Mouse (Mus musculus): ENCODE results near the gene BC025920. TPM values are rescaled to one million over a fixed set of nuclear protein-coding genes. Genes with fewer than 3 reads are reported as not detected.
"Not testable (repeated sequence)": the region's sequence is repeated elsewhere in the genome, so short reads cannot be mapped to it uniquely, and the experiment has no call there.

BC025920 gene
- polyA plus RNA-seq, 1 experiment = 0.58 TPM

- Histone ChIP-seq H3K4me3 (ENCODE audit: low read depth, low read length) (peak overlapping the region; percentile 85), H3K27me3 (ENCODE audit: control insufficient read depth, insufficient read depth, low read length) (no peaks in the 10 kb centered on the region), H3K4me1 (ENCODE audit: control insufficient read depth, insufficient read depth, insufficient read length, low read length) (peaks cover 9% of the 10 kb centered on the region; the same call in 1 of the 2 replicates), H3K27ac (ENCODE audit: insufficient read depth, low read depth, low read length) (peak overlapping the region; percentile 88), H3K36me3 (ENCODE audit: control insufficient read depth, insufficient read depth, low read length) (no peaks in the 10 kb centered on the region)
- TF ChIP-seq CTCF (IDR thresholded peaks at IDR 0.05; ENCODE audit: extremely low read depth, insufficient read length, insufficient replicate concordance, low read depth, low read length) (peak; percentile 44; the same call in 1 of the 2 replicates), POLR2A (IDR thresholded peaks at IDR 0.05; ENCODE audit: low read depth, low read length) (peak; percentile 68)
- 1% methylated on average over 74 of the region's 75 CpGs for WGBS
These were observed 37.5 kb downstream of the BC025920 start for GRCm38 (mm10) chr10:81643449-81644055.

GRCm38 (mm10) chr10:81644162-81644561 is 38.1 kb downstream of the BC025920 start:
- Histone ChIP-seq H3K36me3 (ENCODE audit: control insufficient read depth, insufficient read depth, low read length) (no peaks in the 10 kb centered on the region), H3K4me1 (ENCODE audit: control insufficient read depth, insufficient read depth, insufficient read length, low read length) (peaks cover 9% of the 10 kb centered on the region; the same call in 1 of the 2 replicates), H3K27me3 (ENCODE audit: control insufficient read depth, insufficient read depth, low read length) (no peaks in the 10 kb centered on the region), H3K4me3 (ENCODE audit: low read depth, low read length) (peak overlapping the region; percentile 85), H3K27ac (ENCODE audit: insufficient read depth, low read depth, low read length) (no peak overlapping the region)
- WGBS = 44% methylated on average over 2 of the region's 2 CpGs
- no peak for TF ChIP-seq CTCF (IDR thresholded peaks at IDR 0.05; ENCODE audit: extremely low read depth, insufficient read length, insufficient replicate concordance, low read depth, low read length)
- TF ChIP-seq POLR2A (IDR thresholded peaks at IDR 0.05; ENCODE audit: low read depth, low read length) = no peak

- no peak overlapping the region for H3K4me3 ChIP-seq (ENCODE audit: low read depth, low read length)
- no peak for TF ChIP-seq CTCF (IDR thresholded peaks at IDR 0.05; ENCODE audit: extremely low read depth, insufficient read length, insufficient replicate concordance, low read depth, low read length)
- no peak for TF ChIP-seq POLR2A (IDR thresholded peaks at IDR 0.05; ENCODE audit: low read depth, low read length)
- peaks cover 9% of the 10 kb centered on the region; the same call in 1 of the 2 replicates for H3K4me1 ChIP-seq (ENCODE audit: control insufficient read depth, insufficient read depth, insufficient read length, low read length)
- no peaks in the 10 kb centered on the region for H3K36me3 ChIP-seq (ENCODE audit: control insufficient read depth, insufficient read depth, low read length)
- H3K27me3 ChIP-seq (ENCODE audit: control insufficient read depth, insufficient read depth, low read length) = no peaks in the 10 kb centered on the region
- H3K27ac ChIP-seq (ENCODE audit: insufficient read depth, low read depth, low read length) = no peak overlapping the region
- 95% methylated on average over 18 of the region's 18 CpGs for WGBS
These were observed 38.6 kb downstream of the BC025920 start for GRCm38 (mm10) chr10:81644716-81645115.

- H3K27me3 ChIP-seq (ENCODE audit: control insufficient read depth, insufficient read depth, low read length) = no peaks in the 10 kb centered on the region
- WGBS = 92% methylated on average over 4 of the region's 4 CpGs
- no peak overlapping the region for H3K4me3 ChIP-seq (ENCODE audit: low read depth, low read length)
- H3K36me3 ChIP-seq (ENCODE audit: control insufficient read depth, insufficient read depth, low read length) = no peaks in the 10 kb centered on the region
- H3K4me1 ChIP-seq (ENCODE audit: control insufficient read depth, insufficient read depth, insufficient read length, low read length) = peaks cover 9% of the 10 kb centered on the region; the same call in 1 of the 2 replicates
- TF ChIP-seq CTCF (IDR thresholded peaks at IDR 0.05; ENCODE audit: extremely low read depth, insufficient read length, insufficient replicate concordance, low read depth, low read length) (no peak), POLR2A (IDR thresholded peaks at IDR 0.05; ENCODE audit: low read depth, low read length) (no peak)
- no peak overlapping the region for H3K27ac ChIP-seq (ENCODE audit: insufficient read depth, low read depth, low read length)
These were observed 39.3 kb downstream of the BC025920 start for GRCm38 (mm10) chr10:81645391-81645790.

- TF ChIP-seq CTCF (IDR thresholded peaks at IDR 0.05; ENCODE audit: extremely low read depth, insufficient read length, insufficient replicate concordance, low read depth, low read length) = no peak
- no peak for TF ChIP-seq POLR2A (IDR thresholded peaks at IDR 0.05; ENCODE audit: low read depth, low read length)
These were observed 40.0 kb downstream of the BC025920 start for GRCm38 (mm10) chr10:81646015-81646555.

GRCm38 (mm10) chr10:81648803-81649775 is 43.0 kb downstream of the BC025920 start, which contains the start of gene Gm10778:
TSS of gene Gm10778 (plus strand) at chr10:81649059.
- not testable (repeated sequence) for H3K4me1 ChIP-seq (ENCODE audit: control insufficient read depth, insufficient read depth, insufficient read length, low read length); H3K27ac ChIP-seq (ENCODE audit: insufficient read depth, low read depth, low read length); H3K27me3 ChIP-seq (ENCODE audit: control insufficient read depth, insufficient read depth, low read length); H3K36me3 ChIP-seq (ENCODE audit: control insufficient read depth, insufficient read depth, low read length)
- H3K4me3 ChIP-seq (ENCODE audit: low read depth, low read length) = peak within 1 kb of the TSS; percentile 69
- WGBS = under 1% methylated on average over 34 of the region's 52 CpGs

More at GRCm38 (mm10) chr10:81646015-81646555, 40.0 kb downstream of the BC025920 start:
- Histone ChIP-seq H3K4me3 (ENCODE audit: low read depth, low read length) (no peak overlapping the region), H3K27me3 (ENCODE audit: control insufficient read depth, insufficient read depth, low read length) (no peaks in the 10 kb centered on the region), H3K4me1 (ENCODE audit: control insufficient read depth, insufficient read depth, insufficient read length, low read length) (peaks cover 9% of the 10 kb centered on the region; the same call in 1 of the 2 replicates), H3K36me3 (ENCODE audit: control insufficient read depth, insufficient read depth, low read length) (no peaks in the 10 kb centered on the region), H3K27ac (ENCODE audit: insufficient read depth, low read depth, low read length) (no peak overlapping the region)
- WGBS = 82% methylated on average over 7 of the region's 7 CpGs

- WGBS = 96% methylated on average over 10 of the region's 10 CpGs
- no peak overlapping the region for H3K4me3 ChIP-seq (ENCODE audit: low read depth, low read length)
- TF ChIP-seq POLR2A (IDR thresholded peaks at IDR 0.05; ENCODE audit: low read depth, low read length) (no peak), CTCF (IDR thresholded peaks at IDR 0.05; ENCODE audit: extremely low read depth, insufficient read length, insufficient replicate concordance, low read depth, low read length) (no peak)
- no peaks in the 10 kb centered on the region for H3K4me1 ChIP-seq (ENCODE audit: control insufficient read depth, insufficient read depth, insufficient read length, low read length)
- H3K36me3 ChIP-seq (ENCODE audit: control insufficient read depth, insufficient read depth, low read length) = peaks cover 9% of the 10 kb centered on the region; the same call in 1 of the 2 replicates
- no peaks in the 10 kb centered on the region for H3K27me3 ChIP-seq (ENCODE audit: control insufficient read depth, insufficient read depth, low read length)
- H3K27ac ChIP-seq (ENCODE audit: insufficient read depth, low read depth, low read length) = no peak overlapping the region
These were observed 49.1 kb downstream of the BC025920 start for GRCm38 (mm10) chr10:81655178-81655577.
